Mouse (Mus musculus) forebrain, embryonic 10.5 days (tissue): ENCODE measurements around the gene Igf1r. TPM values are rescaled to one million over a fixed set of nuclear protein-coding genes. Genes with fewer than 3 reads are reported as not detected.
A peak's percentile ranks its signal among the peaks of the same experiment; 100 is the strongest.

ENCODE experiments used
- DNase-seq: peaks from one replicate; pipeline ENCODE4 v3.0.0-alpha.2; 2017; ENCODE audit warnings: low spot score; ENCODE audit errors: extremely low spot score
- H3K27ac ChIP-seq: fragments of 300-500 bp; sonication (generic); 2 replicates; pipeline ENCODE4 v1.5.1; 2016; ENCODE audit warnings: mild to moderate bottlenecking
- H3K27me3 ChIP-seq: fragments of 300-500 bp; sonication (generic); 2 replicates; pipeline ENCODE4 v1.6.1; 2016; ENCODE audit warnings: mild to moderate bottlenecking; ENCODE audit not compliant: poor library complexity, severe bottlenecking
- H3K36me3 ChIP-seq: fragments of 300-500 bp; sonication (generic); replicated peaks from 2 replicates; pipeline ENCODE4 v1.6.1; 2016; ENCODE audit warnings: mild to moderate bottlenecking, moderate library complexity
- H3K4me1 ChIP-seq: fragments of 300-500 bp; sonication (generic); 2 replicates; pipeline ENCODE4 v1.6.1; 2016
- H3K4me3 ChIP-seq: fragments of 300-500 bp; sonication (generic); 2 replicates; pipeline ENCODE4 v1.5.1; 2016; ENCODE audit warnings: mild to moderate bottlenecking, moderate library complexity
- H3K9me3 ChIP-seq: fragments of 300-500 bp; sonication (generic); 2 replicates; pipeline ENCODE4 v1.6.1; 2016; ENCODE audit warnings: mild to moderate bottlenecking, moderate library complexity
- WGBS: fragments of 180-500 bp; shearing (Covaris S2); methylation state at CpG from one replicate; pipeline ENCODE4 v1.1.7; 2016; 5-methylcytosine and 5-hydroxymethylcytosine counted together
- polyA plus RNA-seq: library from polyadenylated mRNA; unstranded; fragments of >200 nt; fragmentation: Nextera tagmentation; extraction: Ambion mirVana; gene quantifications from 2 replicates; pipeline ENCODE4 v1.2.1, GENCODE M21; 2016

Gene Igf1r
- polyA plus RNA-seq, 1 experiment from 2014 or later = 20.8 TPM

DNA sequence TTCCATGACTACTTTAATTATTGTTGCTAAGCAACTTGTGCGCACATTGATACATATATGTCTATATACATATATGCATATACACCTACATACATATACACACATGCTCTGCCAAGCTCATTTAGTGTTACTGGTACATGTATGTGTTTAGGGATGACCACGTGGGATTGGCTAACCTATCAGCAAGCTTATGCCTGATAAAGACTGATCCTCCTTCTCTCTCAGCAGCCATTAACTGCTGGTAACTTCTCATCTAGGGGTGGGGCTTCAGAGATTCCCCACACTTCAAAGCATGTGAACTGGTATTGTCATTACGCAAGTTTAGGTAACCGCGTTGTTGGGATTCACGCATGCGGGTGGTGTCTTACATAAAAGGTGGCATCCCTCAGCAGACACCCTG is 247.0 kb downstream of the Igf1r start:
- H3K27me3 ChIP-seq = no peaks in the 10 kb centered on the region
- H3K9me3 ChIP-seq = no peaks in the 10 kb centered on the region
- H3K27ac ChIP-seq = no peak overlapping the region
- 97% methylated on average over 7 of the region's 7 CpGs for WGBS
- no peak for DNase-seq
- no peak overlapping the region for H3K4me3 ChIP-seq
- H3K4me1 ChIP-seq = no peaks in the 10 kb centered on the region
- H3K36me3 ChIP-seq = peaks cover 98% of the 10 kb centered on the region

- 91% methylated on average over 8 of the region's 8 CpGs for WGBS
- Histone ChIP-seq H3K36me3 (peaks cover 99% of the 10 kb centered on the region), H3K4me1 (no peaks in the 10 kb centered on the region), H3K27ac (no peak overlapping the region), H3K9me3 (no peaks in the 10 kb centered on the region), H3K4me3 (no peak overlapping the region), H3K27me3 (no peaks in the 10 kb centered on the region)
- no peak for DNase-seq
These were observed 253.3 kb downstream of the Igf1r start for GRCm38 (mm10) chr7:68205776-68206427.

DNA sequence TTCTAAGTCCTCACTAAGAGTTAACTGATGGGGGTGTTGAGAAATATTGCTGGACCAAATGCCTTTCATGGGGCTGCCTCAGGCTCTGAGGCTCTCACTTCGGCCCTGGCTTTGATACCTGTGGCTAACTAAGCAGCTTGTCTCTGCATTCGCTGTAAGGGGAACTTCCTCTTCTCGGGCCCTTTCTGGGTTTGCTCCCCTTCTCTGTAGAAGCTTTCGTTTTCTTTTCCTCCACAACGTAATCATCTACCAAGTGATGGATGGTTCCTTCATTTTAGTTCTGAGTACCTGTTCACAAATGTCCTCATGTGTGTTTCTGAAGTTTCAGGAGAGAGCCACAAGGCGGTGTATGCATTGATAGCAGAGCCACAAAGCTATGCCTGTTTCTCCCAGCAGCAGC is 256.4 kb downstream of the Igf1r start:
- WGBS = 96% methylated on average over 6 of the region's 6 CpGs
- no peaks in the 10 kb centered on the region for H3K27me3 ChIP-seq
- peaks cover 98% of the 10 kb centered on the region for H3K36me3 ChIP-seq

DNA sequence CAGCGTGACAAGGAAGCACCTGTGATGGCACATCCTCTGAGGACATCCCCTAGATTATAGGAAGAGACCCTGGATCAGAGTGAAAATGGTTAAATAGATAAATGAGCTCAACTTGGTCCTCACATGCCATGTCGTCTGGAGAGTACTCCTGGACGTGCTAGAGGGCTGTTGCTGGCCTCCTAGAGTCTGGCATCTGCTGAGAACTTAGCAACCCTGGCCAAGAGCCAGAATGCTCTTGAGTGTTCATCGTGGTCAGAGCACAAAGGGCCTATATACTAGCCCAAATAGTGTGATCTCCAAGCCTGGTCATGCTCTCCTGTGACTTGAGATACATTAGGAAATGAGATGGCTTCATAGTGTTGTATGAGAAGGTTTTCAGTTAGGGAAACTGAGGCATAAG is 257.8 kb downstream of the Igf1r start:
- no peaks in the 10 kb centered on the region for H3K4me1 ChIP-seq
- H3K27me3 ChIP-seq = no peaks in the 10 kb centered on the region
- DNase-seq = no peak
- H3K9me3 ChIP-seq = no peaks in the 10 kb centered on the region
- H3K36me3 ChIP-seq = peaks cover 97% of the 10 kb centered on the region
- 92% methylated on average over 4 of the region's 4 CpGs for WGBS
- no peak overlapping the region for H3K27ac ChIP-seq
- H3K4me3 ChIP-seq = no peak overlapping the region

More for the DNA sequence above, 256.4 kb downstream of the Igf1r start:
- no peaks in the 10 kb centered on the region for H3K4me1 ChIP-seq
- no peak overlapping the region for H3K27ac ChIP-seq
- no peak for DNase-seq
- H3K4me3 ChIP-seq = no peak overlapping the region
- no peaks in the 10 kb centered on the region for H3K9me3 ChIP-seq

GRCm38 (mm10) chr7:68211883-68212282 is 259.3 kb downstream of the Igf1r start:
- Histone ChIP-seq H3K36me3 (peaks cover 98% of the 10 kb centered on the region), H3K4me1 (no peaks in the 10 kb centered on the region), H3K4me3 (no peak overlapping the region), H3K9me3 (no peaks in the 10 kb centered on the region), H3K27ac (no peak overlapping the region), H3K27me3 (no peaks in the 10 kb centered on the region)
- no peak for DNase-seq
- 93% methylated on average over 7 of the region's 7 CpGs for WGBS

DNA sequence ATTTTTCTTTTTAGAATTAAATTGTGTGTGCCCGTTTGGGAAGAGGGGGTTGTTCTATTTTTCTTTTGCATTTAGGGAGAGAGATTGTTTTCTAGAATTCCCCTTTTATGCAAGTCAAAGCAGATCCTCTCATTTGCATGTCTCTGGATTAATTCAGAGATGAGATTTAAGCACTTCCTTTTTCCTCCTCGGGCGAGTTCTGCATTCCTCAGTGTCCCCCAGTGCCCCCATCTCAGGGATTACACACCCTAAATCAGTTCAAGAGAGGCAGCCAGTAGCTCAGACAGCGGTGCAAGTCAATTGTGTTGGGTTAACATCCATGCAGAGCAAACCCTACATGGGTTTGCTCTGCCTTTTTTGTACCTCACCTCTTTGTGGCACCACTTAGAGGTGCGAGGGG is 261.2 kb downstream of the Igf1r start:
- H3K4me1 ChIP-seq = no peaks in the 10 kb centered on the region
- H3K9me3 ChIP-seq = no peaks in the 10 kb centered on the region
- 87% methylated on average over 5 of the region's 5 CpGs for WGBS
- H3K4me3 ChIP-seq = no peak overlapping the region
- H3K27me3 ChIP-seq = no peaks in the 10 kb centered on the region
- no peak for DNase-seq
- H3K27ac ChIP-seq = no peak overlapping the region
- H3K36me3 ChIP-seq = peaks cover 98% of the 10 kb centered on the region

DNA sequence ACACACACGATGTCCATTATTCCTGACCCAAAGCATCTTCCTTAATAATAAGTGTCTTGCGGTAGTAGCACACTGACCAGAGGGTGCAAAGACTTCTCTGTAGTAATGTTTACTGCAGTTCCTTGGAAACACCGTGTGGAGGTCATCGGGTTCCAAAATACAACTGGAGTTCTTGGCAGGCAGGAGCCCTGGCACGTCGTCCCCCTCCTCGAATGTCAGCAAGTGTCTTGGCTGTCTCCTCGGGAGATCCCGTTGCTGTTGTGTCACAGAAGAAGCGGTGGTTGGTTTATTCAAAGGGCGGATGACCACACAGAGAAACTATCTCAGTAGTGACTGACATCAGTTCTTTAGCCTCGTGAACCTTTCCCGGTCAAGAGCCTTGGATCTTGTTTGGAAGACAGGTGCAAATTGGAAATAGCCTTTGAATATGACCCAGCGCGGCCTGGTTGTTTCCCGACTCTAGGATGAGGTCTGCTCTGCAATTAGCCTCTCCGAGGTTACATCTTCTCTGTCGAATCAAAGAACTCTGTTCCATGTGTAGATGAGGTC is 263.0 kb downstream of the Igf1r start:
- peaks cover 97% of the 10 kb centered on the region for H3K36me3 ChIP-seq
- 94% methylated on average over 18 of the region's 18 CpGs for WGBS

GRCm38 (mm10) chr7:68218879-68219278 is 266.3 kb downstream of the Igf1r start:
- Histone ChIP-seq H3K9me3 (no peaks in the 10 kb centered on the region), H3K27me3 (no peaks in the 10 kb centered on the region), H3K4me3 (no peak overlapping the region), H3K4me1 (peaks cover 9% of the 10 kb centered on the region), H3K36me3 (peaks cover 95% of the 10 kb centered on the region), H3K27ac (no peak overlapping the region)
- DNase-seq = no peak
- 93% methylated on average over 11 of the region's 11 CpGs for WGBS

More for the DNA sequence above, 263.0 kb downstream of the Igf1r start:
- Histone ChIP-seq H3K4me1 (no peaks in the 10 kb centered on the region), H3K27me3 (no peaks in the 10 kb centered on the region), H3K4me3 (no peak overlapping the region), H3K27ac (no peak overlapping the region), H3K9me3 (no peaks in the 10 kb centered on the region)
- DNase-seq = no peak

DNA sequence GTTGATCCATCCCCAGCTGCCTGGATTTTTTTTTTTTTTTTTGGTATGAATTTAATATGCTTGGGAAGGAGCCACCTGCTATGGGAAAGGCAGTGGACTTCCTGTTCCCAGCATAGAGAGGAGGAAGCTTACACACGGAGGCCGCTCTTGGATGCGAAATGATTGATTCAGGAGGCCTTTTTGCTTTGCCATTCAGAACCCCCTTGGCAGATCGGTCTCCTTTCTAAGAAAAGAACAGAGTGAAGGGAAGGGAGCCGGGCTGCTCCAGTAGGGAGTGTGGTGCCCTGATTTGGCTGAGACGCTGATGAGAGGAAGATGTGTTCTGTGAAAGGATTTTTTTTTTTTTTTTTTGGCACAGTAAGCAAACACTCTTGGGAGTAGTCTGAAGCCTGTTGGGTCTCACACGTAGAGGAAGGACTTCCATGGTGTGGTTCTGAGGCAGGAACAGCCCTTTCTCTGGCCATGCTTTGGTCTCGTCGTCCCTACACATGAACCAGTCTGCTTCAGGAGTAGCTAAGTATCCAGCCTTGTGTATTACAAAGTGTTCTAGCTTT is 269.1 kb downstream of the Igf1r start:
- WGBS = 93% methylated on average over 9 of the region's 9 CpGs
- Histone ChIP-seq H3K9me3 (no peaks in the 10 kb centered on the region), H3K36me3 (peaks cover 94% of the 10 kb centered on the region), H3K4me1 (peaks cover 9% of the 10 kb centered on the region), H3K4me3 (no peak overlapping the region), H3K27me3 (no peaks in the 10 kb centered on the region), H3K27ac (no peak overlapping the region)
- DNase-seq = no peak

GRCm38 (mm10) chr7:68223356-68223808 is 270.8 kb downstream of the Igf1r start:
- DNase-seq = no peak
- Histone ChIP-seq H3K27ac (peak overlapping the region; percentile 58), H3K4me1 (peaks cover 16% of the 10 kb centered on the region), H3K36me3 (peaks cover 93% of the 10 kb centered on the region), H3K27me3 (no peaks in the 10 kb centered on the region), H3K4me3 (no peak overlapping the region), H3K9me3 (no peaks in the 10 kb centered on the region)
- WGBS = 69% methylated on average over 13 of the region's 13 CpGs

GRCm38 (mm10) chr7:68224006-68224405 is 271.4 kb downstream of the Igf1r start:
- peaks cover 89% of the 10 kb centered on the region for H3K36me3 ChIP-seq
- 91% methylated on average over 5 of the region's 5 CpGs for WGBS
- DNase-seq = no peak
- no peak overlapping the region for H3K4me3 ChIP-seq
- H3K9me3 ChIP-seq = no peaks in the 10 kb centered on the region
- H3K4me1 ChIP-seq = peaks cover 21% of the 10 kb centered on the region
- peak overlapping the region; percentile 58 for H3K27ac ChIP-seq
- H3K27me3 ChIP-seq = no peaks in the 10 kb centered on the region

DNA sequence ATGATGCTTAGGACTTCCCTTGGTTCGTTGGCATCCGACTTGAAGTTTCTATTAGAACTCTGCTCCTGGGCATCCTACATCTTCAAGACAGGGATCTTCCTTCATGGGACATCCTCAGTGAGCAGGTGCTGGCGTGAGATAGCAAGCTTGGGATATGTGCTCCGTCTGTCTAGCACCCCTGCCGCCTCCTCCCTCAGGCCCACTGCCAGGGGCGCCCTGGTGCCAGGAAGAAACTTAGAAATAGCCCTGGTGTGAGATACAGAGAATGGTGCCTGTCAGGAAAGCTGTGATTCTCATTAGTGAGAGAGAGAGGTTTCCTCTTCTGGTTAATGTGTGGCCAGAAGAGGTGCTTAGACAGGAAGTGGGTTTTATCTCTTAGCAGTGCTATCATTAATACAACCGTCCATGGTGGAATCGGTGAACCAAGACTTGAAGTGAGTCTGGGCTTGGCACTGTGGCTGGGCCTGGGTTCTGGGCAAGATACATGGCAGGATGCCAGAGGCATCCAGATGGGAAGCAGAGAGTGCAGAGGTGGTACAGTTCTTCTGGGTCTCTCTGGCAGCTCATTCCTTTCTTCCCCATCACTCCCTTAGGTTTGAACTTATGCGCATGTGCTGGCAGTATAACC is 272.9 kb downstream of the Igf1r start:
- H3K36me3 ChIP-seq = peaks cover 88% of the 10 kb centered on the region
- 94% methylated on average over 9 of the region's 9 CpGs for WGBS
- DNase-seq = no peak
- H3K4me1 ChIP-seq = peaks cover 21% of the 10 kb centered on the region
- H3K27ac ChIP-seq = no peak overlapping the region
- no peaks in the 10 kb centered on the region for H3K27me3 ChIP-seq
- H3K9me3 ChIP-seq = no peaks in the 10 kb centered on the region
- no peak overlapping the region for H3K4me3 ChIP-seq

GRCm38 (mm10) chr7:68227021-68227420 is 274.4 kb downstream of the Igf1r start:
- Histone ChIP-seq H3K9me3 (no peaks in the 10 kb centered on the region), H3K36me3 (peaks cover 88% of the 10 kb centered on the region), H3K27ac (no peak overlapping the region), H3K27me3 (no peaks in the 10 kb centered on the region), H3K4me3 (no peak overlapping the region), H3K4me1 (peaks cover 21% of the 10 kb centered on the region)
- DNase-seq = no peak
- 81% methylated on average over 11 of the region's 11 CpGs for WGBS
